Mouse (Mus musculus): ENCODE measurements around the gene Cyp4b1. TPM values are rescaled to one million over a fixed set of nuclear protein-coding genes. Genes with fewer than 3 reads are reported as not detected.

Cyp4b1 gene
- total RNA-seq, 1 experiment from 2014 or later: not detected

DNA sequence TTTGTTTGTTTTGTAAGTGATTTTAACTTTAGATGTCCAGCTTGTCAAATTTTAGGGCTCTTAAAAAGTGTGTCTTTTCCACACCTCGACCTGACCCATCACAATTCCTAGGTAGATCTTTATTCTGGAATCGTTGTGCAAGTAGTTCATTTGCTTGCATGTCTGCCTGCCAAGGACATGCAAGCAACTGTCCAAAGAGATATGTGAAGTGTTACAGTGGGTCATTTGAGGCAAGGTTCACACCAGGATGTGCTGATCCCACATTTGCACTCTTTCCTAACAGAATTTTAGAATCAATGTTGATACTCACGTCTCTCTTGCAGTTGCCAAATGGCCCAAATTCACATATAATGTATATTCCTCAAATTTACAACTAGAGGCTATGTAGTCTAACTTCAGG lies 72.3 kb downstream of the Cyp4b1 start:
- ATAC-seq (replicated peaks; ENCODE audit: insufficient number of reproducible peaks, low FRiP score, low TSS enrichment, poor library complexity, severe bottlenecking): no peak

Other genes starting within 250 kb of the Cyp4b1 start
- not detected in 3 replicates for gene Cyp4a12b, start 236.1 kb downstream of the Cyp4b1 start, total RNA-seq (2017)
- not detected in 3 replicates for gene Cyp4a30b, start 195.1 kb downstream of the Cyp4b1 start, total RNA-seq (2017)
- gene Cyp4a14, start 151.6 kb downstream of the Cyp4b1 start, total RNA-seq (2017): not detected in 3 replicates
- gene Cyp4a10, start 129.5 kb downstream of the Cyp4b1 start, total RNA-seq (2017): not detected in 3 replicates
- gene Cyp4a31, start 84.1 kb downstream of the Cyp4b1 start, total RNA-seq (2017): not detected in 3 replicates
- gene Cyp4a32, start 46.8 kb downstream of the Cyp4b1 start, total RNA-seq (2017): not detected in 3 replicates
- gene Efcab14, start 90.0 kb upstream of the Cyp4b1 start, total RNA-seq (2017): 23.1 to 39.7 TPM (median 23.5 TPM) in 3 replicates
- not detected in 3 replicates for gene Tex38, start 133.3 kb upstream of the Cyp4b1 start, total RNA-seq (2017)
- gene Atpaf1, start 137.1 kb upstream of the Cyp4b1 start, total RNA-seq (2017): 3.2 to 9.0 TPM (median 7.3 TPM) in 3 replicates
- gene Mob3c, start 180.4 kb upstream of the Cyp4b1 start, total RNA-seq (2017): 17.7 to 25.1 TPM (median 19.5 TPM) in 3 replicates
- 80.9 to 129 TPM (median 98.0 TPM) in 3 replicates for gene Mknk1, start 191.5 kb upstream of the Cyp4b1 start, total RNA-seq (2017)
- not detected in 3 replicates for gene Kncn, start 236.7 kb upstream of the Cyp4b1 start, total RNA-seq (2017)
- not detected in 3 replicates for gene 6430628N08Rik, start 242.9 kb upstream of the Cyp4b1 start, total RNA-seq (2017)

Data from monocyte, adult 5-6 weeks (primary cell).